ENCODE assay signal across 12 mouse cellular contexts in the genomic region with DNA sequence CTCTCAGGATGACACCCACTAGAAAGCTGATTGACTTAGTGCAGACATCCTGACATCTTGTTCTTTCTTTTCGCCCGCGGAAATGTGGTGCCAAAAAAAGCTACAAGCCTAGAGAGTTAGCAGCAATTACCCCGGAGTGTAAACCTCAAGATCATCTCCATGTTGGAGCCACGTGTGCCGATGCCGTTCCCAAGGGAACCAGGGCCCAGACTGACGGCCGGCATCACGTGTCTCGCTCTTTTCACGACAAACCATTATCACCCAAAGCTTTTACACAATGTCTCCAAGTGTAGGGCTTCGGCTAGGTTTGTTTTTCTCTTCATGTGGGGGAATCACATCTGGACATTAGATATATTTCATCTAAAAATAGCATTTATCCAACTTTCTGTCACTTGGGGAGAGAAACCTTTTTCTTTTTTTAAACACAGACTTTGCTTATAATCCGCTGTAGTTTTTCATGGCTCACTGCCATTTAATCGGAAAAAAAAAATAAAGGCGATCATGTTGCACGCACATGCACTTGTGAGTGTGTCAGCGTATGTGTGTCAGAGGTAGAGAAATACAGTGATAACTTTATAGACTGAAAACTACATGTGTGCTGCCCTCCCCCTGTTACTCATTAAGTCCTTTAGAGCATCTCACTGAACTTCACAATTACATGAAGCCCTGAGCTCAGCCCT. TPM values are rescaled to one million over a fixed set of nuclear protein-coding genes. Genes with fewer than 3 reads are reported as not detected.
A peak's percentile ranks its signal among the peaks of the same experiment; 100 is the strongest.
DNase-seq lines count a peak whose midpoint lies in the region; ATAC-seq and TF ChIP-seq lines count a peak whose summit lies in the region.
"Had no signal": no experiment of that assay in that cellular context is flagged by ENCODE, and none has a peak within 500 bp of the region (broad histone marks: within the 10 kb centered on the region; RNA-seq: fewer than 3 reads in every experiment).

No protein-coding gene starts in this region.

- H3K27ac ChIP-seq in left cerebral cortex, adult 2 months, result peak overlapping the region; percentile 81
- no peak overlapping the region for H3K27ac ChIP-seq in limb, embryonic 14.5 days (replicated peaks; ENCODE audit: low read depth, low read length)
- H3K27ac ChIP-seq: hindbrain, embryonic 12.5 days; liver, embryonic 14.5 days; midbrain, embryonic 13.5 days had no signal

- no peak overlapping the region for H3K9ac ChIP-seq in limb, embryonic 14.5 days (ENCODE audit: low read depth, low read length, severe bottlenecking)
- H3K9ac ChIP-seq: hindbrain, embryonic 12.5 days; liver, embryonic 14.5 days; midbrain, embryonic 13.5 days had no signal

- DNase-seq in frontal cortex, postnatal 25 days (ENCODE audit: low spot score in 2 of 2), result no peak
- peak in 1 of 2 experiments; percentile 42 for DNase-seq in left cerebral cortex, adult 2 months (ENCODE audit: extremely low spot score in 1 of 2, low spot score in 2 of 2)
- no peak for DNase-seq in left cerebral cortex, adult 11 months (ENCODE audit: low spot score)
- DNase-seq in R1 (ENCODE audit: low read depth, low spot score), result peak; percentile 19
- DNase-seq in limb, embryonic 14.5 days (ENCODE audit: low spot score), result peak; percentile 52
- DNase-seq in cerebellum, postnatal 10 days, result no peak
- DNase-seq in gastrocnemius, postnatal 4 days (ENCODE audit: low spot score in 2 of 2), result no peak

- ATAC-seq in frontal cortex, adult (ENCODE audit: low TSS enrichment), result peak; percentile 53
- no peak; the same call in 1 of the 2 replicates for ATAC-seq in limb, embryonic 14.5 days (ENCODE audit: low FRiP score, low read depth)
- ATAC-seq: midbrain, embryonic 13.5 days had no signal

- intact Hi-C loops in left cerebral cortex, adult 2 months (cut with DNase I), result loop anchor here (2.0 to 5.0 kb wide), 3 partner anchors 38 to 131 kb away; a partner anchor contains a TSS

- no peak for TF ChIP-seq CTCF in left cerebral cortex, adult 2 months (IDR thresholded peaks at IDR 0.05)

- H3K36me3 ChIP-seq in limb, embryonic 14.5 days (ENCODE audit: control insufficient read depth, insufficient read depth, low read length), result no peaks in the 10 kb centered on the region
- H3K36me3 ChIP-seq: hindbrain, embryonic 12.5 days; midbrain, embryonic 13.5 days had no signal

- H3K4me2 ChIP-seq in limb, embryonic 14.5 days (replicated peaks; ENCODE audit: low read depth, low read length, severe bottlenecking), result 0 out of 2 replicates have a peak overlapping the region, but pooled peaks have one; percentile 0
- H3K4me2 ChIP-seq: hindbrain, embryonic 12.5 days; midbrain, embryonic 13.5 days had no signal

- H3K27me3 ChIP-seq in limb, embryonic 14.5 days (ENCODE audit: control insufficient read depth, insufficient read depth, low read length), result no peaks in the 10 kb centered on the region

- no peaks in the 10 kb centered on the region for H3K9me3 ChIP-seq in limb, embryonic 14.5 days (ENCODE audit: control insufficient read depth, low read length)
- H3K9me3 ChIP-seq: hindbrain, embryonic 12.5 days; midbrain, embryonic 13.5 days had no signal

- peaks cover 17% of the 10 kb centered on the region for H3K4me1 ChIP-seq in limb, embryonic 14.5 days (ENCODE audit: control insufficient read depth, insufficient read depth, low read length)

- no peak overlapping the region for H3K4me3 ChIP-seq in left cerebral cortex, adult 2 months
- no peak overlapping the region for H3K4me3 ChIP-seq in limb, embryonic 14.5 days (replicated peaks; ENCODE audit: low read length)
- H3K4me3 ChIP-seq: hindbrain, embryonic 12.5 days; midbrain, embryonic 13.5 days had no signal

- TF ChIP-seq POLR2A in limb, embryonic 14.5 days (IDR thresholded peaks at IDR 0.05; ENCODE audit: borderline replicate concordance, extremely low read depth, insufficient read depth, insufficient read length), result no peak

- WGBS in limb, embryonic 14.5 days, result 45% methylated on average over 18 of the region's 18 CpGs

RNA-seq across cellular contexts. Expression of a gene that starts 39.2 kb away (rescaled TPM):
- total RNA-seq in left cerebral cortex, adult 2 months (2021), result 1 to 10 TPM; 2.0 to 3.8 TPM
- polyA plus RNA-seq in limb, embryonic 14.5 days (2012; rRNA removed), result 0.18 and 0.28 TPM in 2 replicates
- not detected in 2 replicates for polyA plus RNA-seq in limb, embryonic 14.5 days (2014; fragmentation: Nextera tagmentation; extraction: Ambion mirVana)
- total RNA-seq in gastrocnemius, postnatal 4 days (2021), result not detected
- polyA plus RNA-seq: large intestine, adult 2 months; liver, embryonic 14.5 days had no signal

Comparison
In these comparisons a context has a peak if more than half of its experiments do, and no peak if none do; other contexts are left out.
1. DNase-seq: peak in R1 (single experiment) and limb, embryonic 14.5 days (single experiment); none in frontal cortex, postnatal 25 days (0 of 2), left cerebral cortex, adult 11 months (single experiment), cerebellum, postnatal 10 days (0 of 2) and gastrocnemius, postnatal 4 days (0 of 2).